Mouse (Mus musculus) skeletal muscle tissue, postnatal 0 days (tissue): ENCODE results near the gene Dapk2. TPM values are rescaled to one million over a fixed set of nuclear protein-coding genes. Genes with fewer than 3 reads are reported as not detected.

Source experiments
- polyA plus RNA-seq: library from polyadenylated mRNA; unstranded; fragments of >200 nt; fragmentation: Nextera tagmentation; extraction: Ambion mirVana; gene quantifications from 2 replicates; pipeline ENCODE4 v1.2.1, GENCODE M21; 2015

Dapk2 gene
- 4.2 and 5.3 TPM in 2 replicates for polyA plus RNA-seq

GRCm38 (mm10) chr9:66157958-66158830, at the start of gene Dapk2:
Gene Dapk2 (plus strand): TSS chr9:66158223.

DNA sequence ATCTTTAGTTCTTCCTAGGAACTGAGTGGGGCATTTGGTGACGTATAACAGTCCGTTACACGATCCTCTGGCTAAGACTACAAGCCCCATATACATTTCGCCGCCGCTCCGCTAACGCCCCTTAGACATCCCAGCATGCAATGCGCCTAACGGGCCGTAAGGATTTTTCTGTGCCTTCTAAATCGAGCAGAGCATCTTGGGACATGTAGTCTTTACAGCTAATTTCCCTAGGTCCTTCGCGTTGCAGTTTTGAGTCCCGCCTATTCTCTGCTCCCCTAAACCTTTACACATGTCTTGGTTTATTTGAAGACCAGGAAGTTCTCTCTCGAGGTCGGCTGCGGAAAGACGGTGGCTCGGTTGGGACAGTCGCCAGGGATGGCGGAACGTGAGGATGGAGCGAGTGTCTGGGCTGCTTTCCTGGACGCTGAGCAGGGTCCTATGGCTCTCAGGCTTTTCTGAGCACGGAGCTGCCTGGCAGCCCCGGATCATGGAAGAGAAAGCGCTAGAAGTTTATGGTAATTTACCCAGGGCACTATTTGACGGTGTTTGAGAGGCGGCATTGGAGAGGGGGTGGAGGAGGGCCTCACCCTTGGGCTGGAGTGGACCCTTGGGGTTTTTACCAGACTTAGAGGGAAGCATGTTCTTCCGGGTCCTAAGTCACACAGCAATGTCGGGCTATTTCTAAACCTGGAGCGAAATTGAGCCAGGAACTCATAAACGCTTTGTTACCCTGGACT, 31.4 kb upstream of the Dapk2 start, which contains the start of the genes Snx1 and Ciao2a:
Gene Snx1 (minus strand): TSS at position 132 of the 737 bp plus-strand sequence.
Gene Ciao2a (plus strand): TSS at position 156 of the 737 bp plus-strand sequence.

Other genes with a start within 250 kb of the Dapk2 start
- gene Trip4, start 249.4 kb upstream of the Dapk2 start, polyA plus RNA-seq, result 14.0 and 15.6 TPM in 2 replicates
- gene Csnk1g1, start 249.3 kb upstream of the Dapk2 start, polyA plus RNA-seq, result 4.7 and 5.7 TPM in 2 replicates
- gene Ppib, start 98.0 kb upstream of the Dapk2 start, polyA plus RNA-seq, result 306 and 390 TPM in 2 replicates
- gene Snx22, start 88.5 kb upstream of the Dapk2 start, polyA plus RNA-seq, result 0.77 and 1.2 TPM in 2 replicates
- 75.9 and 83.1 TPM in 2 replicates for gene Snx1, start 31.6 kb upstream of the Dapk2 start, polyA plus RNA-seq
- 99.3 and 111 TPM in 2 replicates for gene Ciao2a, start 31.6 kb upstream of the Dapk2 start, polyA plus RNA-seq
- 7.7 and 8.8 TPM in 2 replicates for gene Herc1, start 192.2 kb downstream of the Dapk2 start, polyA plus RNA-seq